Mouse (Mus musculus): Measurements from ENCODE around the gene Ank3. TPM values are rescaled to one million over a fixed set of nuclear protein-coding genes. Genes with fewer than 3 reads are reported as not detected.

Gene Ank3
- total and polyA plus RNA-seq, 3 experiments: 3.2 to 6.7 TPM; not detected in 1

DNA sequence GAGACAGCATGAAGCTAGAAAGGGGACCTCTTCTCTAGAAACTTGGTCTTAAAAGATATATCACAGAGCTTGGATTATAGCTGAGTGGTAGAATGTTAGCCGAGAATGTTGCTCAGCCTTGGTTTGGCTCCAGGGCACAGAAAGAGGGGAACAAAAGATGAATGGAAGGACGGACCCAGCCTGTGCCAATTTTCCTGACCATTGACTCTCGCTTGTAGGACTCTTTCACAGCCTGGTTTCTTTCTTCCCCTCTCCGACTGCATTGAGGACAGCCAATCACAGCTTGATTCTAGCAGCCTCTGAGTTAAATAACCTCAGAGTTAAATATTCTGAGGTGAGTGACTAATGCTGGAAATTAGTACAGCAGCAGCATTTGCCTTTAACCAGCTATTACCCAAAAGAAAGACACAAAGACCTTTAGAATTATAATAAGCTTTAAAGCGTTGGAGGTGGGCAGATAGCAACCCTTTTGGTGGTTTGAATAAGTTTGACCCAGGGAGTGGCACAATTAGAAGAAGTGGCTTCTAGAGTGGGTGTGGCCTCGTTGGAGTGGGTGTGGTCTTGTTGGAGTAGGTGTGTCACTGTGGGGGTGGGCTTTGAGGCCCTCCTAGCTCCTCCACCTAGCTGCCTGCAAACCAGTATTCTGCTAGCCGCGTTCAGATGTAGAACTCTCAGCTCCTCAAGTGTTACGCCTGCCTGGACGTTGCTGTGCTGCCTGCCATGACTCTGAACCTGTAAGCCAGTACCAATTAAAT lies 24.6 kb upstream of the Ank3 start:
- Histone ChIP-seq H3K9me3 (replicated peaks; ENCODE audit: insufficient read depth, low read length) (no peaks in the 10 kb centered on the region), H3K27me3 (ENCODE audit: control insufficient read depth in 1 of 2, insufficient read depth in 2 of 2, low read length in 2 of 2) (no peaks in the 10 kb centered on the region), H3K4me3 (ENCODE audit: control insufficient read depth in 1 of 2, insufficient read depth in 1 of 2, low read depth in 2 of 2, low read length in 2 of 2) (no peak overlapping the region), H3K9ac (ENCODE audit: control insufficient read depth, low read depth, low read length, poor library complexity, severe bottlenecking) (no peak overlapping the region), H3K36me3 (ENCODE audit: control insufficient read depth in 1 of 2, insufficient read depth in 2 of 2, low read length in 2 of 2) (no peaks in the 10 kb centered on the region), H3K27ac (ENCODE audit: control insufficient read depth, low read depth, low read length) (no peak overlapping the region), H3K4me1 (ENCODE audit: control insufficient read depth in 1 of 2, insufficient read depth in 2 of 2, low read length in 2 of 2) (no peaks in the 10 kb centered on the region), H3K79me2 (ENCODE audit: control insufficient read depth, insufficient read depth, low read length, poor library complexity) (no peaks in the 10 kb centered on the region)
- DNase-seq (ENCODE audit: low read depth, low spot score): no peak
- TF ChIP-seq GABPA (IDR thresholded peaks at IDR 0.05; ENCODE audit: low read depth, low read length): no peak
- TF ChIP-seq ELF1 (IDR thresholded peaks at IDR 0.05; ENCODE audit: low read depth, low read length): no peak
- no peak for TF ChIP-seq ZKSCAN1 (IDR thresholded peaks at IDR 0.05; ENCODE audit: low read depth, low read length)
- no peak for TF ChIP-seq POLR2A (IDR thresholded peaks at IDR 0.05; ENCODE audit: control insufficient read depth in 1 of 2, insufficient read depth in 1 of 2, low read depth in 1 of 2, low read length in 2 of 2, poor library complexity in 1 of 2)
- TF ChIP-seq ZNF384 (IDR thresholded peaks at IDR 0.05; ENCODE audit: low read depth, low read length): no peak
- TF ChIP-seq TBP (IDR thresholded peaks at IDR 0.05; ENCODE audit: low read depth, low read length): no peak
- TF ChIP-seq RAD21 (IDR thresholded peaks at IDR 0.05; ENCODE audit: low read depth, low read length): no peak

DNA sequence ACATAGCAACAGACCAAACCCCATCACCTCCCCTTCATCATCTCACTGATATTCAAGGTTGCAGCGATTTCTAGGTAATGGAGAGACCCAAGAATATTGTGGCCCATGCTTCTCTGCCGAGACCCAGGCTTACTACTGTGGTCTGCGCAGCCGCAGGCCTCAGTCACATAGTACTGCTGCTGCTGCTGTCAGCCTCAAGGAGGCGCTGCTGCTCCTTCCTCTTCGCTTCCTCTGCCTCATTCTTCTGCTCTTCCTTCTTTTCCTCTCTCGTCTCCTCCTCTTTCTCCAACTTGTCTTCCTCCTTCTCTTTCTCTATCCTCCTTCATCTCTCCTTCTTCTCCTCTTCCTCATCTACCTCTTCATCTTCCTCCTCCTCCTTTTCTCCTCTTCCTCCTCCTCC lies 23.4 kb upstream of the Ank3 start:
- H3K36me3 ChIP-seq (ENCODE audit: control insufficient read depth in 1 of 2, insufficient read depth in 2 of 2, low read length in 2 of 2): no peaks in the 10 kb centered on the region
- no peak for TF ChIP-seq UBTF (IDR thresholded peaks at IDR 0.05; ENCODE audit: borderline replicate concordance, insufficient read depth, low read depth, low read length)
- 0 out of 6 replicates have a peak, but pooled peaks of 1 of the 3 experiments have one; percentile 2 for TF ChIP-seq CTCF (IDR thresholded peaks at IDR 0.05 in 2 of 3, conservative IDR thresholded peaks at IDR 0.05 in 1 of 3; ENCODE audit: control insufficient read depth in 1 of 3, insufficient read depth in 1 of 3, low read depth in 2 of 3, low read length in 3 of 3, poor library complexity in 1 of 3, severe bottlenecking in 1 of 3)
- TF ChIP-seq TBP (IDR thresholded peaks at IDR 0.05; ENCODE audit: low read depth, low read length): no peak
- no peak for DNase-seq (ENCODE audit: low read depth, low spot score)
- H3K79me2 ChIP-seq (ENCODE audit: control insufficient read depth, insufficient read depth, low read length, poor library complexity): no peaks in the 10 kb centered on the region
- H3K27ac ChIP-seq (ENCODE audit: control insufficient read depth, low read depth, low read length): no peak overlapping the region
- no peaks in the 10 kb centered on the region for H3K4me1 ChIP-seq (ENCODE audit: control insufficient read depth in 1 of 2, insufficient read depth in 2 of 2, low read length in 2 of 2)
- no peaks in the 10 kb centered on the region for H3K9me3 ChIP-seq (replicated peaks; ENCODE audit: insufficient read depth, low read length)
- H3K4me3 ChIP-seq (ENCODE audit: control insufficient read depth in 1 of 2, insufficient read depth in 1 of 2, low read depth in 2 of 2, low read length in 2 of 2): no peak overlapping the region
- no peak overlapping the region for H3K9ac ChIP-seq (ENCODE audit: control insufficient read depth, low read depth, low read length, poor library complexity, severe bottlenecking)
- H3K27me3 ChIP-seq (ENCODE audit: control insufficient read depth in 1 of 2, insufficient read depth in 2 of 2, low read length in 2 of 2): no peaks in the 10 kb centered on the region

DNA sequence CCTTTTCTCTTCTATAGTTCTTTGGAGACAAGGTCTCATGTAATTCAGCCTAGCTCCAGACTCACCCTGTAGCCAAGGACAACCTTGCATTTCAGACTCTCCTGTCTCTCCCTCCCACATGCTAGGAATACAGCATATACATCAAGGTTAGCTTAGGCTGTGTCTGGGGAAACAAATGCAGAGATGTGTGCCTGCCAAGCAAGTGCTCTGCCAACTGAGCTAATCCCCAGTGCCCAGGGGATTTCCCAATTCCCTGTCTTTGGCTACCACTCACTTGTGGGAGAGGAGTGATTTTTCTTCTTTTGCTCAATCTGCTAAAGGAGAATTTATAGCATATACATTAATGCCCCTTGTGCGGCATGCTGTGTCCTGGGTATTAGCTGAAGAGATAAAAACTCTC lies 15.4 kb upstream of the Ank3 start:
- H3K4me3 ChIP-seq (ENCODE audit: control insufficient read depth in 1 of 2, insufficient read depth in 1 of 2, low read depth in 2 of 2, low read length in 2 of 2): no peak overlapping the region
- H3K36me3 ChIP-seq (ENCODE audit: control insufficient read depth in 1 of 2, insufficient read depth in 2 of 2, low read length in 2 of 2): no peaks in the 10 kb centered on the region
- no peaks in the 10 kb centered on the region for H3K4me1 ChIP-seq (ENCODE audit: control insufficient read depth in 1 of 2, insufficient read depth in 2 of 2, low read length in 2 of 2)
- TF ChIP-seq MYB (IDR thresholded peaks at IDR 0.05; ENCODE audit: low read depth, low read length) (no peak), E2F4 (IDR thresholded peaks at IDR 0.05; ENCODE audit: borderline replicate concordance, low read depth, low read length) (no peak), ZNF384 (IDR thresholded peaks at IDR 0.05; ENCODE audit: low read depth, low read length) (no peak), POLR2AphosphoS2 (IDR thresholded peaks at IDR 0.05; ENCODE audit: low read length) (no peak), NELFE (IDR thresholded peaks at IDR 0.05; ENCODE audit: low read depth, low read length) (no peak), USF1 (IDR thresholded peaks at IDR 0.05; ENCODE audit: low read depth, low read length) (no peak), MAFK (IDR thresholded peaks at IDR 0.05; ENCODE audit: borderline replicate concordance, low read depth, low read length) (no peak), TBP (IDR thresholded peaks at IDR 0.05; ENCODE audit: low read depth, low read length) (no peak), ELF1 (IDR thresholded peaks at IDR 0.05; ENCODE audit: low read depth, low read length) (no peak), SIN3A (IDR thresholded peaks at IDR 0.05; ENCODE audit: low read length) (no peak), HCFC1 (IDR thresholded peaks at IDR 0.05; ENCODE audit: low read depth, low read length) (no peak), MXI1 (IDR thresholded peaks at IDR 0.05; ENCODE audit: low read depth, low read length) (no peak), ZKSCAN1 (IDR thresholded peaks at IDR 0.05; ENCODE audit: low read depth, low read length) (no peak), CHD2 (IDR thresholded peaks at IDR 0.05; ENCODE audit: low read length) (no peak), MAZ (IDR thresholded peaks at IDR 0.05; ENCODE audit: low read depth, low read length) (no peak), SMC3 (IDR thresholded peaks at IDR 0.05; ENCODE audit: low read depth, low read length) (no peak), MEF2A (IDR thresholded peaks at IDR 0.05; ENCODE audit: extremely low read depth, insufficient replicate concordance, low read depth, low read length, poor library complexity, severe bottlenecking) (no peak)
- no peak for DNase-seq (ENCODE audit: low read depth, low spot score)
- H3K9me3 ChIP-seq (replicated peaks; ENCODE audit: insufficient read depth, low read length): no peaks in the 10 kb centered on the region
- H3K9ac ChIP-seq (ENCODE audit: control insufficient read depth, low read depth, low read length, poor library complexity, severe bottlenecking): no peak overlapping the region
- H3K27me3 ChIP-seq (ENCODE audit: control insufficient read depth in 1 of 2, insufficient read depth in 2 of 2, low read length in 2 of 2): no peaks in the 10 kb centered on the region
- no peak overlapping the region for H3K27ac ChIP-seq (ENCODE audit: control insufficient read depth, low read depth, low read length)
- H3K79me2 ChIP-seq (ENCODE audit: control insufficient read depth, insufficient read depth, low read length, poor library complexity): no peaks in the 10 kb centered on the region

Data from MEL (cell line).